Mouse (Mus musculus): ENCODE results near the gene Gm17581. TPM values are rescaled to one million over a fixed set of nuclear protein-coding genes. Genes with fewer than 3 reads are reported as not detected.

Gene Gm17581
- polyA plus RNA-seq, 1 experiment from 2014 or later, result not detected

DNA sequence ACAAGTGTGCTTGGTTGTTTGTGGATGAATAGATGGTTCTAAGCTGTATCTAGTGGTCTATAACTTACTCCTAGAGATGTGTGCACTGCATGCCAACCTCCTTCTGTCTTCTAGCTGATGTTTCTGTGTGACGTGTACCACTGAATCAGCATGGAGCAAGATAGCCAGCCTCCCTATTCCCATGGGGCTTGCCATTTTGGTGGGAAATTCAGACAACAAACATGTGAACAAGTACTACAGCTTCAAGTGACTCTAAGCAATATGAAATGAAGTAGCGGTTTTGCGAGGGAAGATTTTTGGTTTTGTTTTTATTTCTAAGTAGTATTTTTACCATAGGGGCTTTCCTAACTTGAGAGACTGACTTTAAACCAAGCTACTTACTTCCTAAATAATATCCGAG, 13.7 kb upstream of the Gm17581 start:
- H3K36me3 ChIP-seq (ENCODE audit: control insufficient read depth, insufficient read depth, low read length), result no peaks in the 10 kb centered on the region
- H3K4me3 ChIP-seq (ENCODE audit: low read depth, low read length), result no peak overlapping the region
- H3K4me1 ChIP-seq (ENCODE audit: control insufficient read depth, insufficient read depth, low read length), result no peaks in the 10 kb centered on the region
- H3K27me3 ChIP-seq (ENCODE audit: control insufficient read depth, insufficient read depth, low read length), result no peaks in the 10 kb centered on the region
- no peaks in the 10 kb centered on the region for H3K9me3 ChIP-seq (ENCODE audit: control insufficient read depth, low read depth, low read length)
- no peak for ATAC-seq (ENCODE audit: insufficient number of reproducible peaks, insufficient read depth, low FRiP score, low read depth)
- H3K9ac ChIP-seq (replicated peaks; ENCODE audit: low read depth, low read length), result no peak overlapping the region
- 90% methylated on average over 4 of the region's 4 CpGs for WGBS
- H3K4me2 ChIP-seq (replicated peaks; ENCODE audit: low read depth, low read length), result no peak overlapping the region
- H3K27ac ChIP-seq (ENCODE audit: low read length), result no peak overlapping the region

GRCm38 (mm10) chr2:155745487-155745886, 9.8 kb upstream of the Gm17581 start:
- Histone ChIP-seq H3K4me2 (replicated peaks; ENCODE audit: low read depth, low read length) (no peak overlapping the region), H3K27ac (ENCODE audit: low read length) (no peak overlapping the region), H3K27me3 (ENCODE audit: control insufficient read depth, insufficient read depth, low read length) (no peaks in the 10 kb centered on the region), H3K4me3 (ENCODE audit: low read depth, low read length) (no peak overlapping the region), H3K9me3 (ENCODE audit: control insufficient read depth, low read depth, low read length) (no peaks in the 10 kb centered on the region), H3K4me1 (ENCODE audit: control insufficient read depth, insufficient read depth, low read length) (no peaks in the 10 kb centered on the region), H3K36me3 (ENCODE audit: control insufficient read depth, insufficient read depth, low read length) (no peaks in the 10 kb centered on the region), H3K9ac (replicated peaks; ENCODE audit: low read depth, low read length) (no peak overlapping the region)
- ATAC-seq (ENCODE audit: insufficient number of reproducible peaks, insufficient read depth, low FRiP score, low read depth), result no peak
- WGBS, result 41% methylated on average over 3 of the region's 3 CpGs

- WGBS, result 81% methylated on average over 9 of the region's 9 CpGs
- Histone ChIP-seq H3K9ac (replicated peaks; ENCODE audit: low read depth, low read length) (no peak overlapping the region), H3K27me3 (ENCODE audit: control insufficient read depth, insufficient read depth, low read length) (no peaks in the 10 kb centered on the region), H3K4me1 (ENCODE audit: control insufficient read depth, insufficient read depth, low read length) (no peaks in the 10 kb centered on the region), H3K9me3 (ENCODE audit: control insufficient read depth, low read depth, low read length) (no peaks in the 10 kb centered on the region), H3K4me2 (replicated peaks; ENCODE audit: low read depth, low read length) (no peak overlapping the region), H3K27ac (ENCODE audit: low read length) (0 out of 2 replicates have a peak overlapping the region, but pooled peaks have one; percentile 27), H3K4me3 (ENCODE audit: low read depth, low read length) (no peak overlapping the region), H3K36me3 (ENCODE audit: control insufficient read depth, insufficient read depth, low read length) (no peaks in the 10 kb centered on the region)
- ATAC-seq (ENCODE audit: insufficient number of reproducible peaks, insufficient read depth, low FRiP score, low read depth), result no peak
Observed at GRCm38 (mm10) chr2:155743351-155743750, 7.7 kb upstream of the Gm17581 start.

GRCm38 (mm10) chr2:155742931-155743337, 7.3 kb upstream of the Gm17581 start:
- H3K27ac ChIP-seq (ENCODE audit: low read length), result 0 out of 2 replicates have a peak overlapping the region, but pooled peaks have one; percentile 27
- no peak overlapping the region for H3K4me2 ChIP-seq (replicated peaks; ENCODE audit: low read depth, low read length)
- 67% methylated on average over 12 of the region's 12 CpGs for WGBS
- no peak overlapping the region for H3K4me3 ChIP-seq (ENCODE audit: low read depth, low read length)
- H3K4me1 ChIP-seq (ENCODE audit: control insufficient read depth, insufficient read depth, low read length), result no peaks in the 10 kb centered on the region
- no peaks in the 10 kb centered on the region for H3K27me3 ChIP-seq (ENCODE audit: control insufficient read depth, insufficient read depth, low read length)
- H3K9ac ChIP-seq (replicated peaks; ENCODE audit: low read depth, low read length), result no peak overlapping the region
- H3K9me3 ChIP-seq (ENCODE audit: control insufficient read depth, low read depth, low read length), result no peaks in the 10 kb centered on the region
- no peaks in the 10 kb centered on the region for H3K36me3 ChIP-seq (ENCODE audit: control insufficient read depth, insufficient read depth, low read length)
- ATAC-seq (ENCODE audit: insufficient number of reproducible peaks, insufficient read depth, low FRiP score, low read depth), result peak; percentile 42; the same call in 1 of the 2 replicates

GRCm38 (mm10) chr2:155742211-155742610, 6.5 kb upstream of the Gm17581 start:
- no peaks in the 10 kb centered on the region for H3K4me1 ChIP-seq (ENCODE audit: control insufficient read depth, insufficient read depth, low read length)
- H3K4me2 ChIP-seq (replicated peaks; ENCODE audit: low read depth, low read length), result no peak overlapping the region
- no peak for ATAC-seq (ENCODE audit: insufficient number of reproducible peaks, insufficient read depth, low FRiP score, low read depth)
- no peak overlapping the region for H3K4me3 ChIP-seq (ENCODE audit: low read depth, low read length)
- H3K9me3 ChIP-seq (ENCODE audit: control insufficient read depth, low read depth, low read length), result no peaks in the 10 kb centered on the region
- no peak overlapping the region for H3K27ac ChIP-seq (ENCODE audit: low read length)
- H3K27me3 ChIP-seq (ENCODE audit: control insufficient read depth, insufficient read depth, low read length), result no peaks in the 10 kb centered on the region
- H3K9ac ChIP-seq (replicated peaks; ENCODE audit: low read depth, low read length), result no peak overlapping the region
- WGBS, result 64% methylated on average over 11 of the region's 11 CpGs
- H3K36me3 ChIP-seq (ENCODE audit: control insufficient read depth, insufficient read depth, low read length), result no peaks in the 10 kb centered on the region

GRCm38 (mm10) chr2:155737803-155738202, 2.1 kb upstream of the Gm17581 start:
- Histone ChIP-seq H3K27me3 (ENCODE audit: control insufficient read depth, insufficient read depth, low read length) (no peaks in the 10 kb centered on the region), H3K4me1 (ENCODE audit: control insufficient read depth, insufficient read depth, low read length) (no peaks in the 10 kb centered on the region), H3K9ac (replicated peaks; ENCODE audit: low read depth, low read length) (no peak overlapping the region), H3K4me3 (ENCODE audit: low read depth, low read length) (no peak overlapping the region), H3K27ac (ENCODE audit: low read length) (no peak overlapping the region), H3K9me3 (ENCODE audit: control insufficient read depth, low read depth, low read length) (no peaks in the 10 kb centered on the region), H3K36me3 (ENCODE audit: control insufficient read depth, insufficient read depth, low read length) (no peaks in the 10 kb centered on the region), H3K4me2 (replicated peaks; ENCODE audit: low read depth, low read length) (no peak overlapping the region)
- 70% methylated on average over 9 of the region's 9 CpGs for WGBS
- ATAC-seq (ENCODE audit: insufficient number of reproducible peaks, insufficient read depth, low FRiP score, low read depth), result no peak

DNA sequence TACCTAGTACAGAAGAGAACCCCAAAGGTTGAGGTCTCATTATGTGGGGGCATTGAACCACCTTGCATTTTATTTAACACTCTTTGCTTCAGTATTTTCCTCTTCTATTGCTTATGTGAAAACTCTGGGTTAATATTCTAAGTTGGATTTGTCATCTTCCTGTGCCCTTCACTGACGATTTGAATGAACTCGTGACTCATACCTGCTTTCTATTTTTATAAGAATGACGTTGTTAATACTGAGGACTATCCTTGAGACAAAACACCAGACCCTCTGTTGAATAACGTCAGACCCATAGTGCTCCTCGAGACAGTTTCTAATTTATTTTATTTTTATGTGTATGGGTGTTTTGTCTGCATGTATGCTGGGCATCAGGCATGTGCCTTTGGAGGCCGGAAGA, 1.3 kb upstream of the Gm17581 start:
- H3K36me3 ChIP-seq (ENCODE audit: control insufficient read depth, insufficient read depth, low read length), result no peaks in the 10 kb centered on the region
- no peaks in the 10 kb centered on the region for H3K4me1 ChIP-seq (ENCODE audit: control insufficient read depth, insufficient read depth, low read length)
- no peak overlapping the region for H3K27ac ChIP-seq (ENCODE audit: low read length)
- H3K4me3 ChIP-seq (ENCODE audit: low read depth, low read length), result no peak overlapping the region
- no peaks in the 10 kb centered on the region for H3K9me3 ChIP-seq (ENCODE audit: control insufficient read depth, low read depth, low read length)
- WGBS, result 71% methylated on average over 6 of the region's 6 CpGs
- no peak for ATAC-seq (ENCODE audit: insufficient number of reproducible peaks, insufficient read depth, low FRiP score, low read depth)
- H3K9ac ChIP-seq (replicated peaks; ENCODE audit: low read depth, low read length), result no peak overlapping the region
- no peaks in the 10 kb centered on the region for H3K27me3 ChIP-seq (ENCODE audit: control insufficient read depth, insufficient read depth, low read length)
- H3K4me2 ChIP-seq (replicated peaks; ENCODE audit: low read depth, low read length), result no peak overlapping the region

DNA sequence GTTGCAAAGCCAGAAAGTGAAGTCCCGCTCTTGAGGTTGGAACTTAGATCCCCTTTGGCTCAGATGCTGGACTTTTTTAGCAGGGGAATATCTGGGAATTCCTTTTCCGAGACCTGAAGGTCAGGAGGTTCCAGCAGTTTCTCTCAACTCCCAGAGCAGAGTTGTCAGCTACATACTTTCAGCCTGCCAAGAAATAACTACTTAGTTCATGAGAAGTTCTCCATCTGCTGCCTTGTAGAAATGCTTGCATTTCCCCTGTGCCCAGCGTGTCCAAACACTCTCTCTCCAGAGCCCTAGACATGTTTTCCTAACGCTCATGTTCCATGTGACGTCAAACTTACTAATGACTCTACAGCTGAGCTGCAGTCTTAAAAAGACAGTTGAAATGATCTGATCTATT, 586 bp downstream of the Gm17581 start:
- no peak overlapping the region for H3K27ac ChIP-seq (ENCODE audit: low read length)
- no peak overlapping the region for H3K9ac ChIP-seq (replicated peaks; ENCODE audit: low read depth, low read length)
- no peaks in the 10 kb centered on the region for H3K4me1 ChIP-seq (ENCODE audit: control insufficient read depth, insufficient read depth, low read length)
- no peak overlapping the region for H3K4me3 ChIP-seq (ENCODE audit: low read depth, low read length)
- no peaks in the 10 kb centered on the region for H3K27me3 ChIP-seq (ENCODE audit: control insufficient read depth, insufficient read depth, low read length)
- no peaks in the 10 kb centered on the region for H3K36me3 ChIP-seq (ENCODE audit: control insufficient read depth, insufficient read depth, low read length)
- WGBS, result 59% methylated on average over 5 of the region's 5 CpGs
- no peak for ATAC-seq (ENCODE audit: insufficient number of reproducible peaks, insufficient read depth, low FRiP score, low read depth)
- no peaks in the 10 kb centered on the region for H3K9me3 ChIP-seq (ENCODE audit: control insufficient read depth, low read depth, low read length)
- no peak overlapping the region for H3K4me2 ChIP-seq (replicated peaks; ENCODE audit: low read depth, low read length)

DNA sequence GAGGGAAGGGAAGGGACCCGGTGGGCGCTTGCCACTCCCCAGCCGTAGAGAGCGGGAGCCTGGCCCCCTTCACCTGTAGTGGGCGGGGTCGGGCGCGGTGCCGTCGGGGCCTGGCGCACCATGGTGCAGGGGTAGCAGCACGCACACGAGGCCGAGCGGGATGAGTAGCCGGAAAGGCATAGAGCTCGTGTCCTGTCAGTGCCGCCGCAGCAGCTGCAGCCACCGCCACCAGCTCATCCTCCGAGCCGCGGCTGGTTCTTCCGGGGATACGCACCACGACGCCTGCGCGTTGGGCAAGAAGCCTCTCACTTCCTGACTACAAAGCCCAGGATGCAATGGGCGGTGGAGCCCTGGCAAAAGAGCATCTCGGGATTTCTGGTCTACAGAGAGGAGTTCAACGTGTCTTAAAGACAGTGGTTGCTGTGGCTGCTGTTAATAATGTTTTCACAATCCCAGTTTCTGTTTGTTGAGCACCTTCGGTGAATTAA, 6.5 kb downstream of the Gm17581 start, which contains the start of gene Edem2:
TSS of gene Edem2 (minus strand) at position 318 of the 488 bp plus-strand sequence.
- Histone ChIP-seq H3K27ac (ENCODE audit: low read length) (no peak within 1 kb of the TSS), H3K27me3 (ENCODE audit: control insufficient read depth, insufficient read depth, low read length) (no peaks in the 10 kb centered on the region), H3K4me1 (ENCODE audit: control insufficient read depth, insufficient read depth, low read length) (peaks cover 7% of the 10 kb centered on the region; the same call in 1 of the 2 replicates), H3K4me2 (replicated peaks; ENCODE audit: low read depth, low read length) (peak within 1 kb of the TSS; percentile 67), H3K4me3 (ENCODE audit: low read depth, low read length) (peak within 1 kb of the TSS; percentile 69), H3K9me3 (ENCODE audit: control insufficient read depth, low read depth, low read length) (no peaks in the 10 kb centered on the region), H3K36me3 (ENCODE audit: control insufficient read depth, insufficient read depth, low read length) (no peaks in the 10 kb centered on the region), H3K9ac (replicated peaks; ENCODE audit: low read depth, low read length) (peak within 1 kb of the TSS; percentile 57; the same call in 1 of the 2 replicates)
- ATAC-seq (ENCODE audit: insufficient number of reproducible peaks, insufficient read depth, low FRiP score, low read depth), result peak; percentile 87
- WGBS, result under 1% methylated on average over 33 of the region's 33 CpGs
